Mouse (Mus musculus) layer of hippocampus, postnatal 14 days (tissue): ENCODE measurements around the gene Fuca2. TPM values are rescaled to one million over a fixed set of nuclear protein-coding genes. Genes with fewer than 3 reads are reported as not detected.
A peak's percentile ranks its signal among the peaks of the same experiment; 100 is the strongest.
"Not testable (repeated sequence)": the region's sequence is repeated elsewhere in the genome, so short reads cannot be mapped to it uniquely, and the experiment has no call there.

Source experiments
- DNase-seq, 2 experiments: peaks; one replicate each; pipeline ENCODE4 v3.0.0; 2021 to 2022; ENCODE audit warnings: low spot score in 2 of 2, mixed read lengths in 1 of 2
- long read RNA-seq, 2 experiments: library from polyadenylated mRNA; stranded (forward); transcript quantifications; one replicate each; pipeline ENCODE4 v2.0.0; 2021
- total RNA-seq, 2 experiments: library from RNA; stranded (reverse); gene quantifications; 2 replicates each; pipeline ENCODE4 v1.2.3; 2021

Fuca2 gene
- total RNA-seq = 10 to 100 TPM; 41.9 to 45.1 TPM
- long read RNA-seq, experiment 1, full-length matches to known transcripts = 35 of 48 reads
- long read RNA-seq, experiment 1, partial matches to known transcripts = 4 of 48 reads
- long read RNA-seq, experiment 1, other reads (novel, unspliced or antisense) = 9 of 48 reads
- long read RNA-seq, experiment 2, full-length matches to known transcripts = 36 of 43 reads
- long read RNA-seq, experiment 2, partial matches to known transcripts = 1 of 43 reads
- long read RNA-seq, experiment 2, other reads (novel, unspliced or antisense) = 6 of 43 reads

DNA sequence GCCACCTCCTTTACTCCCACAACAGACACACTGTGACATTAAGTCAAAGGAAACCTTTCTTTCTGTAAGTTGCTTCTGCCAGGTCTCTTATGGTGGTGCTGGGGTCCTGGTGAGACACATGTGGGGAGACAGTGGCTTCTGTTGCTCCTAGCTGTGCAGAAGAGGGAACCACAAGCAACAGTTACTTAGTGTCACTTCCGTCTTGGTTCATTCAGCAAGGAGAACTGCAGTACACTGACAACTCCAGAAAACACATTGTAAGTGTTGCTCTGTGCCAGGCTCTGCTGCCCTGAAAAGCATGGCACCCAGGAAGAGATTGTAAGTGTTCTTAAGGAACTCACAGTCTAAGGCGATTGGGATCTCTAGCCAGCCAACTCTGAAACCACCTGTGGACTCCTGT is at the start of gene Fuca2:
Gene Fuca2, plus strand, starts transcription at position 210 of the 400 bp plus-strand sequence.
- no peak for DNase-seq

DNA sequence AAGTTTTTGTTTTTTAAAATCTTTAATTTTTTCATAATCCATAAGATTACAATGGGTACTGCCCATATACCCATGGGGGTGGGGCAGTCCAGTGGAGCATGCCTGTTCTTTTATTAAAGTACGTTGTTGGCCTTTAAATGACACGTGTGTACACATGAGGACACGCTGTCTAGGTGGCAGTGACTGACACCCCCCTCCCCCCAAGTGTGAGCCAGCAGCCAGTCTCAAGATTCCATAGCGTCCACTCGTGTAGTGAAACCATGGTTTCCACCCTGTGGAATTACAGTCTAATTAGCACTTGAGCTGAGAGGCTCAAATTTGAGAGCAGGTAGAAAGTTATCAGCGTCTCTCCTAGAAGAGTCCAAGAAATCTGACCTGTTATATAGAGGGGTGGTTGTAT is 47.7 kb upstream of the Fuca2 start:
- no peak for DNase-seq

DNA sequence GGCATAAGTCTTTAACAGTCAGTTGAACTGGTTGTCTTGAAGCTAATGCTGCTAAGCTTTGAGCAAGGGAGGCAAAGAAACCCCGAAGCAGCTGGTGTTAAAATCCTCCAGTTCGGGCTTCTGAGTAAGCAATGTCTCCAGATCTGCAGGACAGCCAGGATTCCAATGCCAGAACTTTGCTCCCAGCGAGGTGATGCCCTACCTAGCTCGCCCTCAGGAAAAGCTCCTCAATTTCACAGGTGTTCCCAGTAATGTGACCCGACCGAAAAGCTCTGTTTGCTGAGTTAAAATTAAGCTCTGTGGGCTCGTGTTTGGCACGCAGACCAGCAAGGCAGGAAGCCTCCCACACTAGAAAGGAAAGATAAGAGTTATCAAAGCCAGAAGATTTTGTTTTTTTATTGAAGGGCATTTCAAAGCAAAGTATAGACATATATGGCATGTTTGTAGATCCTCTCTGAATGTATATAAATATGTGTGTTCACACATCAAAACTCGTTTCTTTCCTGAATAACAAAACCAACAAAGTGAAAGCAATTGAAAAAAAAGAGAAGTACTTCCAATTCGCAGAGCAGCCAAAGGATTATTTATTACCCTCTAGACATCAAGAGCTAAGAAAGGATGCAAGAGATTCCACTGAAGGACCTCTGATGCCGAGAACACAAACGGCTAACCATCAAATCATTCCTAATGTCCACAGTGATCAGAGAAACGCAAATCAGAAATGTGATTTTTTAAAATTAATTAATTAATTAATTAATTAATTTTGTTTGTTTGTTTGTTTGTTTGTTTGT is 45.9 kb upstream of the Fuca2 start:
- DNase-seq = no peak

GRCm38 (mm10) chr10:13464295-13464694 is 35.0 kb upstream of the Fuca2 start:
- DNase-seq = not testable (repeated sequence)

GRCm38 (mm10) chr10:13466925-13467324 is 32.4 kb upstream of the Fuca2 start:
- DNase-seq = no peak

DNA sequence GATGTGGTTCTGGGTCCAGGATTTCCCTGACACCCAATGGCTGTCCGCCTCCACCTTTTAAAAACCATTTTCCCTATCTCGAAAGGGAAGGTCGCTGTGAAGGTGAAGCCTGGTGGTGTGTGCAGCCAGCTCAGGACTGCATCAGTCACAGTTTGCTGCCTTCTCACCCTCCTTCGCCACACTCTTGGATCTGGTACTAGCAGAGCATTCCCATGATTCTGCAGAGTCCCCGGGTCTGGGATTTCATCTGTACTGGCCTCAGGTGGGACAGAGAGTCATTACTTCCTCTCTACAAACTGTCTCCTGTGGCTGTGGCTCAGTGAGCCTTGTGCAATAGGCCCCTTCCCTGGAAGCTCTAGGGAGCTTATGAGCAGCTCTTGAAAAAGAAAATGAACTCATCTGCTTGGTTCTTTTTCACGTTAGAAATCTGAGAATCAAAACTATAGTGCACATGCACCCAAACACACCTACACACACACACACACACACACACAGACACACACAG is 31.3 kb upstream of the Fuca2 start:
- DNase-seq = not testable (repeated sequence)

GRCm38 (mm10) chr10:13470236-13470635 is 29.1 kb upstream of the Fuca2 start:
- no peak for DNase-seq

DNA sequence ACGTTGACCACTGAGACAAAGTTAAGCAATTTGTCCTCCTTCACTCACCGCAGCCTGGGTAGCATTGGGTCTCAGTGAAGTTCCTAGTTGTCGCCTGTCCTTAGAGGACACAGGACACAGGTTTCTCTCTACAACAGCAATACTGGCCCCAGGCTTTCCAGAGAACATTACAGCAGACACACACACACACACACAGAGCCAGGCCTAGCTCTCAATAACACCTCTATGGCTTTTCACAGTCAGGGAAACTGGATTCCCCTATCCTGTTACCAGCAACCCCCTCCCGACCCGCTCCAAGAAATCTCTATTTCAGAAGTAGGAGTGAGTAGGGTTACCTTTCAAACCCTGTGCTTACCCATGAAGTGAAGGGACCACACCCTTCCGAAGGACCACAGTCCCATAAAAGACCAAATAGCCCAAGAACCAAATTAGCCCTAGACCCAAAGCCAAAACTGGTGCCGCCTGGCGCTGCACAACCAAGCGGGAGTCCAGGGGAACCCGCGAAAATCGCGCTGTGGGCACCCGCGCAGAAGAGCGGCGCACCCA is 26.0 kb upstream of the Fuca2 start:
- DNase-seq = no peak

DNA sequence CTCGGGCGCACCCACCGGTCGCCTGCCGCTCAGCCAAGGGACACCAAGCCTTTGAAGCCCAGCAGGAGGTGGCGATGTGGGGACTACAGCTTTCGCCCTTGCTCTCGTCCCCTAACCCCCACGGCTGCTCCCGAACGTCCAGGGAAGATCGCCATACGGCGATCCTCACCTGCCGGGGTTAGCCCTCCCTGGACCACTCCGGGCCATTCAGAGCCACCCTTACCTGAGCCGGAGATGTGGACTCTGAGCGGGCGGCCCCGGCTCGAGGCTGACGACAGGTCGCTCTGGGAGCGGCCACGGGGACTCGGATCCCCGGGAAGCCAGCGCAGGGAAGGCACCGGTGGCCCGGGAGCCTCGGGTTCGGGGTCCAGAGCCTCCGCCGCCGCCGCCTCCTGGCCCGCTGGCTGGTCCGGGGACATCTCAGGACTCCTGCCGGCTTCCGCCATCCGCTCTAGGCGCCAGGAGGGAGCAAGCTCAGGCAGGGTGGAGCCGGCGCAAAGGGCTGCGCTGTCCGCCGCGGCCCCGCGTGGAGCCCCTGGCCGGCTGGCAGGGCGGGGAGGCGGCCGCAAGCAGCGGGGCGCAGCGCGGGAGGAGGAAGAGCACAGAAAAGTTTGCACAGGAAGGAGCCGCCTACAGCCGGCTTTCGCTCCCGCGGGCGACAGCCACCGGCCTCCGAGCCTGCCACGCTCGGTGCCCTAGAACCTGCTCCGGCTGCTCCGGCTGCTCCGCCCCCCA is 25.3 kb upstream of the Fuca2 start, which contains the start of gene Phactr2:
Gene Phactr2, minus strand, starts transcription at position 580 of the 735 bp plus-strand sequence.
- no peak for DNase-seq

DNA sequence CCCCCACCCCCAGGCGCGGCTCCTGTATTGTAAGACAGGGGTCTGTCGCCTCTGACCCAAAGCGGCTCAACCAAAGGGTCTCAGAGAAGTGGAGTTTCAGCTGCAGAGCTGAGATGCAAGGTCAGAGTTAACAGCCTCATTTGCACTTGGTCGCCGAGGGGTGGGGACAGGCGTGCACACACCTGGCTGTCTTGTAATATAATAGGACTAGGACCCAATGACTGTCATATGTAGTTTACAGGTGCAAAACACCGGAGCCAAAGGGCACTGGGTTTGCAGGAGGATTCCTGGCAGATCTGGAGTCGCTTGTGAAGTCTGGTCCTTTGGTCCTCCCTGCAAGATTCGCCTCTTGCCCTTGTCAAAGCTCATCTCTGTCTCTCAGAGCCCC is 24.8 kb upstream of the Fuca2 start:
- no peak for DNase-seq

GRCm38 (mm10) chr10:13475121-13475520 is 24.2 kb upstream of the Fuca2 start:
- no peak for DNase-seq

GRCm38 (mm10) chr10:13479341-13479740 is 20.0 kb upstream of the Fuca2 start:
- no peak for DNase-seq

- DNase-seq = no peak
Measured at GRCm38 (mm10) chr10:13485958-13486357, 13.4 kb upstream of the Fuca2 start.

GRCm38 (mm10) chr10:13489671-13490070 is 9.7 kb upstream of the Fuca2 start:
- DNase-seq = no peak

GRCm38 (mm10) chr10:13493978-13494686 is 5.2 kb upstream of the Fuca2 start:
- no peak for DNase-seq

DNA sequence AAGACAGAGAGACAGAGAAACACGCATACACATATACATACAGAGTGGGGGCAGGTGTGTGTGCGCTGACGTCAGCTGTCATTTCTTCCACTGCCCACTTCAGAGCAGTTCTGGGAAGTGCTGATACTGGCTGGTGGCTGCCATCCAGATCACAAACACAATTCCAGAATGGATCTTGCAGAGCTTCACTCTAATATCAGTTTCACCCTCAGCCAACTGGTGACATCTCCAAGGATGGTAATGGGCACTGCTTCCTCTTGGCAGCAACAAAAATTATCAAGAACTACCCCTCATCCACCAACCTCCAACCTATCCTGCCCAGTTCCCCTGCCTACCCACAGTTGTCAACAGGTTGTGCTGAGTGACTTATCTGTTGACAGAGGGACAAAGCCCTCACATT is 3.0 kb upstream of the Fuca2 start:
- no peak for DNase-seq

GRCm38 (mm10) chr10:13500473-13500872 is 1.1 kb downstream of the Fuca2 start:
- no peak for DNase-seq

DNA sequence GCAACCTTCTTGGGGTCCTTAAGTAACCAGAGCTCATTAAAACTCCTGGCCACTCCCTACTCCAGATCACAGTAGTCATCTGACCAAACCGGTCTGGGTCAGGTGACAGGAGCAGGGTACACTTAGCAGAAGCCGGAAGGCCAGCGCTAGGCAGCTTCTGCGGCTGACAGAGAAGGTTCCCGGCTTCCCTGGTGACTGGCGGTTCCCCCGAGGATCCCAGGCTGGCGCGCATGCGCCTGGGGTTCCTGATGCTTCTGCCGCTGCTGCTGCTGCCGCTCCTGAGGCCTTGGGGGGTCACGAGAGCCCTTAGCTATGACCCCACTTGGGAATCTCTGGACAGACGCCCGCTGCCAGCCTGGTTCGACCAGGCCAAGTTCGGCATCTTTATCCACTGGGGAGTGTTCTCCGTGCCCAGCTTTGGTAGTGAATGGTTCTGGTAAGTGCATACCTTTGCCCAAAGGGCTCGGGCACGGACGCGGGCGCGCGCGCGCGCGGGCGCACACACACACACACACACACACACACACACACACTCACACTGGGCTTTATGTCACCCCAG is 1.7 kb downstream of the Fuca2 start:
- peak; percentile 89 to 90 for DNase-seq

DNA sequence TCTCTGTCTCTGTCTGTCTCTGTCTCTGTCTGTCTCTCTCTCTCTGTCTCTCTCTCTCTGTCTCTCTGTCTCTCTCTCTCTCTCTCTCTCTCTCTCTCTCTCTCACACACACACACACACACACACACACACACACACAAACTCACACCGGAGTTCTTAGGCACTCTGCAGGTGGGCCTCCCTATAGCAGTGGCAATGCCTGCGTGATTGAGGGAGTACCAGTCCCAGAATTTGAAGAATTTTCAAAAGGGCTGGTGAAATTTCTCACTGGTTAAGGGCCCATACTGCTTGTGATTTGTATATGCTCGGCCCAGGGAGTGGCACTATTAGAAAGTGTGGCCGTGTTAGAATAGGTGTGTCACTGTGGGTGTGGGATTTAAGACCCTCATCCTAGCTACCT is 2.2 kb downstream of the Fuca2 start:
- not testable (repeated sequence) for DNase-seq

GRCm38 (mm10) chr10:13502371-13502770 is 3.0 kb downstream of the Fuca2 start:
- no peak for DNase-seq
